Mouse (Mus musculus) spleen, adult 2 months (tissue): ENCODE data around the gene Rsph10b. TPM values are rescaled to one million over a fixed set of nuclear protein-coding genes. Genes with fewer than 3 reads are reported as not detected.

Experiments used
- DNase-seq, 2 experiments: peaks; one replicate each; pipeline versions ENCODE4 v3.0.0 to v3.0.0-alpha.2; 2012 to 2021; ENCODE audit warnings: low spot score in 2 of 2, low read depth in 1 of 2
- H3K27ac ChIP-seq: fragments of 200-500 bp; 2 replicates; pipeline ENCODE4 v1.5.1; 2012; ENCODE audit warnings: low read length, inconsistent platforms; ENCODE audit not compliant: insufficient read depth
- H3K27me3 ChIP-seq: fragments of 200-500 bp; 2 replicates; pipeline ENCODE4 v1.6.1; 2012; ENCODE audit warnings: mild to moderate bottlenecking, moderate library complexity, low read length, inconsistent platforms; ENCODE audit not compliant: control insufficient read depth, insufficient read depth
- H3K36me3 ChIP-seq: fragments of 200-500 bp; 2 replicates; pipeline ENCODE4 v1.6.1; 2012; ENCODE audit warnings: mild to moderate bottlenecking, low read length, inconsistent platforms; ENCODE audit not compliant: control insufficient read depth, insufficient read depth
- H3K4me1 ChIP-seq: fragments of 200-500 bp; 2 replicates; pipeline ENCODE4 v1.6.1; 2011; ENCODE audit warnings: inconsistent platforms; ENCODE audit not compliant: control insufficient read depth, insufficient read depth, insufficient read length
- H3K4me3 ChIP-seq: fragments of 200-500 bp; 2 replicates; pipeline ENCODE4 v1.5.1; 2011; ENCODE audit warnings: mild to moderate bottlenecking, inconsistent platforms; ENCODE audit not compliant: insufficient read depth, insufficient read length; ENCODE audit errors: extremely low read depth
- CTCF ChIP-seq: fragments of 200-500 bp; IDR thresholded peaks from 2 replicates; pipeline ENCODE4 v1.5.1; 2011; ENCODE audit warnings: mild to moderate bottlenecking, inconsistent platforms; ENCODE audit not compliant: insufficient read depth, insufficient read length, insufficient replicate concordance; ENCODE audit errors: extremely low read depth
- POLR2A ChIP-seq: fragments of 200-500 bp; IDR thresholded peaks from 2 replicates; pipeline ENCODE4 v1.6.1; 2011; ENCODE audit warnings: low read depth, low read length, inconsistent platforms
- WGBS: fragments of 180-500 bp; shearing (Covaris S2); methylation state at CpG from one replicate; pipeline ENCODE4 v1.1.7; 2018; 5-methylcytosine and 5-hydroxymethylcytosine counted together
- polyA plus RNA-seq: library from polyadenylated mRNA; depleted of rRNA; stranded (reverse); fragments of >200 nt; gene quantifications from 2 replicates; pipeline ENCODE4 v1.2.3, GENCODE M21; 2012; rRNA removed

Rsph10b gene
- polyA plus RNA-seq, 1 experiment, result 0.49 TPM

- WGBS, result 4% methylated on average over 47 of the region's 47 CpGs
- no peaks in the 10 kb centered on the region for H3K27me3 ChIP-seq
- TF ChIP-seq CTCF, result no peak
- peak; percentile 22; the same call in 1 of the 2 replicates for TF ChIP-seq POLR2A
- peak within 1 kb of the TSS; percentile 98 for H3K4me3 ChIP-seq
- H3K27ac ChIP-seq, result peak within 1 kb of the TSS; percentile 67
- H3K4me1 ChIP-seq, result no peaks in the 10 kb centered on the region
- peak; percentile 72 to 75 for DNase-seq
- H3K36me3 ChIP-seq, result peaks cover 20% of the 10 kb centered on the region
Measured at GRCm38 (mm10) chr5:144014551-144015311, 81.9 kb downstream of the Rsph10b start, which contains the start of gene Ccz1. Ccz1 (minus strand) TSS chr5:144014877.

DNA sequence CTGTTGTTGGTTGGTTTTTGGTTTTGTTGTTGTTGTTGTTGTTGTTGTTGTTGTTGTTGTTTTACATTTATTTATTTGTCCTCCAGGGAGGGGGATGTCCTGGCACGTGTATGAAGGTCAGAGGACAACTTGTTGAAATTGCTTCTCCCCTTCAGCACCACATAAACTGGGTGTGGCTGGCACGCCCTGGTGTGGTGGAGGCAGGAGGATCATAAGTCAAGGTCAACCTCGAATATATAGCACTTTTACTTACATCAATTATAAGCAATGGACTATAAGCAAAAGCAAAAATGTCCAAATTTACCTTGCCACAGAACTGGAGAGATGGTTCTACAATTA is 82.4 kb downstream of the Rsph10b start:
- H3K4me3 ChIP-seq, result no peak overlapping the region
- TF ChIP-seq CTCF (no peak), POLR2A (no peak)
- 71% methylated on average over 3 of the region's 3 CpGs for WGBS
- H3K27me3 ChIP-seq, result no peaks in the 10 kb centered on the region
- no peak for DNase-seq
- H3K36me3 ChIP-seq, result peaks cover 16% of the 10 kb centered on the region
- H3K4me1 ChIP-seq, result no peaks in the 10 kb centered on the region
- no peak overlapping the region for H3K27ac ChIP-seq

DNA sequence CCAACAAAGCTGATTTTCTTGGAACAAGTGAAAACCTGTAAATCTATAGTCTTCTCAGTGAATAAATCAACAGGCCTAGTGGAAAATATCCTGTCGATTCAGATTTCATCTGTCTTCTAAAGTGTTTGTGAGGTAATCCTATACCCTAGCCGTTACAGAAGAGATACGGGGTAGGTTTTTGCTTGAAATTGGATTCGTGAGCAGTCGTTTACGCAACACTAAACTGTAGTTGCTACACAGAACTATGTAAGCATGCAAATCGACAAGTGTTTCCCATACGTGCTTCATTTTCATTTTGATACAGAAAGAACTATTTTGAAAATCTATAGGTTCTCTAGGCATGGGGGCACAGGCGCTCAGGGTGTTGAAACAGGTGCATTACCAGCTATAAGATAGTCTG is 83.0 kb downstream of the Rsph10b start:
- H3K36me3 ChIP-seq, result peaks cover 13% of the 10 kb centered on the region
- 90% methylated on average over 9 of the region's 9 CpGs for WGBS
- H3K27me3 ChIP-seq, result no peaks in the 10 kb centered on the region
- no peak overlapping the region for H3K27ac ChIP-seq
- H3K4me1 ChIP-seq, result no peaks in the 10 kb centered on the region
- DNase-seq, result no peak
- TF ChIP-seq POLR2A, result no peak
- no peak for TF ChIP-seq CTCF
- H3K4me3 ChIP-seq, result no peak overlapping the region

- WGBS, result 20% methylated on average over 11 of the region's 11 CpGs
- DNase-seq, result no peak
- Histone ChIP-seq H3K4me3 (no peak within 1 kb of the TSS), H3K36me3 (no peaks in the 10 kb centered on the region), H3K4me1 (no peaks in the 10 kb centered on the region), H3K27ac (no peak within 1 kb of the TSS), H3K27me3 (no peaks in the 10 kb centered on the region)
- TF ChIP-seq POLR2A, result no peak
- TF ChIP-seq CTCF, result no peak
Measured at GRCm38 (mm10) chr5:144026620-144027263, 93.9 kb downstream of the Rsph10b start, which contains the start of gene Ocm. Ocm (minus strand) TSS chr5:144026670.

GRCm38 (mm10) chr5:144032491-144032890 is 99.7 kb downstream of the Rsph10b start:
- no peak overlapping the region for H3K27ac ChIP-seq
- no peak overlapping the region for H3K4me3 ChIP-seq
- no peak for DNase-seq
- WGBS, result 84% methylated on average over 7 of the region's 7 CpGs
- no peaks in the 10 kb centered on the region for H3K36me3 ChIP-seq
- no peaks in the 10 kb centered on the region for H3K4me1 ChIP-seq
- H3K27me3 ChIP-seq, result no peaks in the 10 kb centered on the region
- TF ChIP-seq POLR2A (no peak), CTCF (no peak)

- DNase-seq, result no peak
- WGBS, result 75% methylated on average over 7 of the region's 7 CpGs
- no peaks in the 10 kb centered on the region for H3K36me3 ChIP-seq
- H3K4me1 ChIP-seq, result no peaks in the 10 kb centered on the region
- H3K4me3 ChIP-seq, result no peak overlapping the region
- no peaks in the 10 kb centered on the region for H3K27me3 ChIP-seq
- no peak overlapping the region for H3K27ac ChIP-seq
- no peak for TF ChIP-seq CTCF
- TF ChIP-seq POLR2A, result no peak
Measured at GRCm38 (mm10) chr5:144034567-144034966, 101.7 kb downstream of the Rsph10b start.

Other genes with a start within 250 kb of the Rsph10b start
- gene Usp42, start 200.8 kb upstream of the Rsph10b start, polyA plus RNA-seq, result 7.2 and 8.0 TPM in 2 replicates
- 23.4 and 23.8 TPM in 2 replicates for gene Eif2ak1, start 115.2 kb upstream of the Rsph10b start, polyA plus RNA-seq
- gene Ankrd61, start 35.4 kb upstream of the Rsph10b start, polyA plus RNA-seq, result 0.08 and 0.09 TPM in 2 replicates
- 24.2 and 25.2 TPM in 2 replicates for gene Aimp2, start 23.2 kb upstream of the Rsph10b start, polyA plus RNA-seq
- gene Pms2, start 23.1 kb upstream of the Rsph10b start, polyA plus RNA-seq, result 3.6 and 3.9 TPM in 2 replicates
- not detected in 2 replicates for gene Gm42421, start 4.9 kb upstream of the Rsph10b start, polyA plus RNA-seq
- 5.9 and 6.1 TPM in 2 replicates for gene Ccz1, start 81.8 kb downstream of the Rsph10b start, polyA plus RNA-seq
- not detected in 2 replicates for gene Ocm, start 93.6 kb downstream of the Rsph10b start, polyA plus RNA-seq
- gene Lmtk2, start 167.4 kb downstream of the Rsph10b start, polyA plus RNA-seq, result 10.0 and 12.9 TPM in 2 replicates